Mouse (Mus musculus) kidney, embryonic 14.5 days (tissue): ENCODE measurements around the gene Ryr3. TPM values are rescaled to one million over a fixed set of nuclear protein-coding genes. Genes with fewer than 3 reads are reported as not detected.

Experiments
- ATAC-seq: fragments of 200-750 bp; cut with Nextera tagmentation; 2 replicates; pipeline ENCODE4 v1.8.0; 2017; ENCODE audit warnings: moderate number of reproducible peaks, mild to moderate bottlenecking, moderate TSS enrichment, moderate library complexity; ENCODE audit not compliant: low FRiP score, low TSS enrichment
- H3K27ac ChIP-seq: fragments of 300-500 bp; sonication (generic); 2 replicates; pipeline ENCODE4 v1.5.1; 2014; ENCODE audit warnings: low read depth, mild to moderate bottlenecking, low read length, moderate library complexity, mixed read lengths
- H3K27me3 ChIP-seq: fragments of 300-500 bp; sonication (generic); 2 replicates; pipeline ENCODE4 v1.6.1; 2014; ENCODE audit warnings: mild to moderate bottlenecking, low read length; ENCODE audit not compliant: control insufficient read depth, insufficient read depth
- H3K36me3 ChIP-seq: fragments of 300-500 bp; sonication (generic); 2 replicates; pipeline ENCODE4 v1.6.1; 2014; ENCODE audit warnings: low read length, mixed read lengths; ENCODE audit not compliant: control insufficient read depth, insufficient read depth
- H3K4me1 ChIP-seq: fragments of 300-500 bp; sonication (generic); 2 replicates; pipeline ENCODE4 v1.6.1; 2014; ENCODE audit warnings: low read length, mixed read lengths; ENCODE audit not compliant: control insufficient read depth, insufficient read depth
- H3K4me2 ChIP-seq: fragments of 300-500 bp; sonication (generic); replicated peaks from 2 replicates; pipeline ENCODE4 v1.6.1; 2014; ENCODE audit warnings: low read depth, mild to moderate bottlenecking, low read length
- H3K4me3 ChIP-seq: fragments of 300-500 bp; sonication (generic); 2 replicates; pipeline ENCODE4 v1.5.1; 2014; ENCODE audit warnings: mild to moderate bottlenecking, low read length
- H3K9ac ChIP-seq: fragments of 300-500 bp; sonication (generic); 2 replicates; pipeline ENCODE4 v1.6.1; 2014; ENCODE audit warnings: low read depth, mild to moderate bottlenecking, low read length, moderate library complexity
- H3K9me3 ChIP-seq: fragments of 300-500 bp; sonication (generic); 2 replicates; pipeline ENCODE4 v1.6.1; 2016; ENCODE audit warnings: low read length; ENCODE audit not compliant: control insufficient read depth
- WGBS: fragments of 180-500 bp; shearing (Covaris S2); extraction: QIAGEN DNeasy Blood & Tissue Kit; methylation state at CpG from one replicate; pipeline ENCODE4 v1.1.7; 2014; 5-methylcytosine and 5-hydroxymethylcytosine counted together
- polyA plus RNA-seq: library from polyadenylated mRNA; unstranded; fragments of >200 nt; fragmentation: Nextera tagmentation; extraction: Ambion mirVana; gene quantifications from 2 replicates; pipeline ENCODE4 v1.2.1, GENCODE M21; 2014

Gene Ryr3
- polyA plus RNA-seq, 1 experiment from 2014 or later, result 1.0 TPM

DNA sequence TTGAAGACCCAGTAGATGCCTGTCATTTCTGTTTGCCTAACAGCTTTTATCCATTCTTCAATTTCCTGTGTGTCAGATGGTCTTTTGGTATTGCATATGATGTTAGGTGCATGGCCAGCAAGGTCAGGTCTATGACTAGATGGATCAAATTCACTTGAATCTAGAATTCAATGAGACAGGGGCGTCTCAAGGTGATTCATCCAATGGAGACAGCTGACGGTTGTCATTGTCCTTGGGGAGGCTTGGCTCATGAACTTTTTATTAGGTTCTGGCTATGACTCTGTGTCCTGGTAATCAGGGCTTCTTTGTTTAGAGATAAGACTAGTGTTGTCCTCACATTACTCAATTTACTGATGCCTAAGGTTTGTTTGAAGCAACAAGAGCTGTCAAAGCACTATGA is 454.9 kb downstream of the Ryr3 start:
- no peak for ATAC-seq
- Histone ChIP-seq H3K4me2 (no peak overlapping the region), H3K27me3 (no peaks in the 10 kb centered on the region), H3K4me1 (no peaks in the 10 kb centered on the region), H3K9me3 (no peaks in the 10 kb centered on the region), H3K4me3 (no peak overlapping the region), H3K36me3 (no peaks in the 10 kb centered on the region), H3K9ac (no peak overlapping the region), H3K27ac (no peak overlapping the region)
- 80% methylated on average over 2 of the region's 2 CpGs for WGBS

- no peak overlapping the region for H3K9ac ChIP-seq
- H3K4me2 ChIP-seq, result no peak overlapping the region
- no peaks in the 10 kb centered on the region for H3K36me3 ChIP-seq
- no peak overlapping the region for H3K27ac ChIP-seq
- H3K9me3 ChIP-seq, result no peaks in the 10 kb centered on the region
- no peaks in the 10 kb centered on the region for H3K27me3 ChIP-seq
- no peak for ATAC-seq
- no peak overlapping the region for H3K4me3 ChIP-seq
- H3K4me1 ChIP-seq, result no peaks in the 10 kb centered on the region
- 68% methylated on average over 6 of the region's 6 CpGs for WGBS
Observed at GRCm38 (mm10) chr2:112761196-112761913, 455.5 kb downstream of the Ryr3 start.

- no peaks in the 10 kb centered on the region for H3K27me3 ChIP-seq
- no peak overlapping the region for H3K27ac ChIP-seq
- ATAC-seq, result no peak
- H3K4me2 ChIP-seq, result no peak overlapping the region
- no peak overlapping the region for H3K4me3 ChIP-seq
- WGBS, result 51% methylated on average over 4 of the region's 4 CpGs
- no peaks in the 10 kb centered on the region for H3K36me3 ChIP-seq
- H3K9me3 ChIP-seq, result no peaks in the 10 kb centered on the region
- no peak overlapping the region for H3K9ac ChIP-seq
- no peaks in the 10 kb centered on the region for H3K4me1 ChIP-seq
Observed at GRCm38 (mm10) chr2:112760692-112761091, 456.2 kb downstream of the Ryr3 start.

DNA sequence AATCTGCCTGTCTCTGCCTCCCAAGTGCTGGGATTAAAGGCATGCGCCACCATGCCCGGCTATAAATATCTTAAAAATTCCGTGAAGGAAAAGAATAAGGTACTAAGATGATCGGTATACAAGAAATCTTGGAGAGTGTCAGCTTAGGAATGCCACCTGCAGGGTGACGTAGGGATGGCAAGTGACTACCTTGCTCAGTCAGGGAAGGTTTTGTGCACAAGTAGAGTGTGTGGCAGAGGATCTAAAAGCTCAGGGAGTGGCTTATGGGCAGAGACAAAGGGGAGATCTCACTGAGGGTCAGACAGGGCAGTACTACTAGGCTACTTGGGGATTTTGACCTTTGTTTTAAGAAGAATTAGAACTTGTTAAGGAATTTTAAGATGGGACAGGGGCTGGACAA is 457.2 kb downstream of the Ryr3 start:
- H3K4me3 ChIP-seq, result no peak overlapping the region
- H3K27me3 ChIP-seq, result no peaks in the 10 kb centered on the region
- 76% methylated on average over 5 of the region's 5 CpGs for WGBS
- no peak overlapping the region for H3K9ac ChIP-seq
- H3K36me3 ChIP-seq, result no peaks in the 10 kb centered on the region
- ATAC-seq, result no peak
- no peaks in the 10 kb centered on the region for H3K9me3 ChIP-seq
- no peak overlapping the region for H3K4me2 ChIP-seq
- no peak overlapping the region for H3K27ac ChIP-seq
- H3K4me1 ChIP-seq, result no peaks in the 10 kb centered on the region

DNA sequence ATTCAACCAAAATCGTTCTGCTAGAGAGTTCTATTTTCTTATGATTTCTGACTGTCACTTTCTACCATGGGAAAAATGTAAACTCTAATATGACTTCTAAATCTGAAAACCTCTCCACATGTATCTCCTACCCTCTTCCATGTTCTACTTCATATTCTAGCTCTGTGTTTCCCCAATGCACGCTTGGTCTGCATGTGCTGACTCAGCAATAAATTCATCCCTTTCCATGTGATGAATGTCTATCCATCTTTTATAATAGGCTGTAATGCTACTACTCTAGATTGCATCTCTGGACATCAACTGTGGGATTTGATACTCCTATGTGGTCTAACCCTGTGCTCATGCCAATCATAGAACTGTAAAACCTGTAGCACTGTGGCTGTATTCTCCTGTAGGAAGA is 458.2 kb downstream of the Ryr3 start:
- H3K36me3 ChIP-seq, result no peaks in the 10 kb centered on the region
- H3K4me1 ChIP-seq, result no peaks in the 10 kb centered on the region
- no peak overlapping the region for H3K4me2 ChIP-seq
- H3K27ac ChIP-seq, result no peak overlapping the region
- H3K9me3 ChIP-seq, result no peaks in the 10 kb centered on the region
- ATAC-seq, result no peak
- no peak overlapping the region for H3K4me3 ChIP-seq
- no peaks in the 10 kb centered on the region for H3K27me3 ChIP-seq
- WGBS, result 90% methylated on average over 2 of the region's 2 CpGs
- no peak overlapping the region for H3K9ac ChIP-seq

DNA sequence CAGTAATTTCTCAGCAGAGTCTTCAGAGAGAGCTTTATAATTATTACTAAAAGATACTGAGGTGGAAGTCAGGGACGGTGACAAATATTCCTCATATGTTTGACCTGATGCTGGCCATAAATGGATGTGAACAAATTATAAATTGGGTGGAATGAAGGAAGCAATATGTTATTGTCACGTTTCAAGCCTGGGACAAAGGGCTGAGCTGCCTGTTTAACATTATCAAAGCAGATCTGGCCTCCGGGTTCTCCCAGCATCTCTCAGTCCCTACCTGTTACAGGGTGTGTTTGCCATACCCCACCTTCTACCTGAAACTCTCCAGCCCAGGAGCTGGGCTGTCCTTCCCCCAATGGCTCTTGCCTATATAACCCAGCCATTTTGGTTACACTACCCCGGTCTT is 463.6 kb downstream of the Ryr3 start:
- 85% methylated on average over 4 of the region's 4 CpGs for WGBS
- H3K9ac ChIP-seq, result no peak overlapping the region
- H3K4me2 ChIP-seq, result no peak overlapping the region
- no peak overlapping the region for H3K4me3 ChIP-seq
- H3K9me3 ChIP-seq, result no peaks in the 10 kb centered on the region
- no peaks in the 10 kb centered on the region for H3K4me1 ChIP-seq
- H3K27me3 ChIP-seq, result no peaks in the 10 kb centered on the region
- no peaks in the 10 kb centered on the region for H3K36me3 ChIP-seq
- H3K27ac ChIP-seq, result no peak overlapping the region
- ATAC-seq, result no peak

GRCm38 (mm10) chr2:112751416-112751815 is 465.5 kb downstream of the Ryr3 start:
- no peak overlapping the region for H3K4me2 ChIP-seq
- no peak overlapping the region for H3K4me3 ChIP-seq
- no peak for ATAC-seq
- no peak overlapping the region for H3K9ac ChIP-seq
- H3K36me3 ChIP-seq, result no peaks in the 10 kb centered on the region
- H3K27me3 ChIP-seq, result no peaks in the 10 kb centered on the region
- H3K4me1 ChIP-seq, result no peaks in the 10 kb centered on the region
- H3K9me3 ChIP-seq, result no peaks in the 10 kb centered on the region
- no peak overlapping the region for H3K27ac ChIP-seq
- 80% methylated on average over 5 of the region's 5 CpGs for WGBS

- no peak overlapping the region for H3K4me2 ChIP-seq
- no peaks in the 10 kb centered on the region for H3K27me3 ChIP-seq
- H3K27ac ChIP-seq, result no peak overlapping the region
- H3K4me1 ChIP-seq, result no peaks in the 10 kb centered on the region
- no peak for ATAC-seq
- H3K4me3 ChIP-seq, result no peak overlapping the region
- H3K9ac ChIP-seq, result no peak overlapping the region
- 91% methylated on average over 1 of the region's 1 CpGs for WGBS
- no peaks in the 10 kb centered on the region for H3K9me3 ChIP-seq
- no peaks in the 10 kb centered on the region for H3K36me3 ChIP-seq
Observed at GRCm38 (mm10) chr2:112748532-112748931, 468.4 kb downstream of the Ryr3 start.

GRCm38 (mm10) chr2:112732942-112733341 is 484.0 kb downstream of the Ryr3 start:
- Histone ChIP-seq H3K4me2 (no peak overlapping the region), H3K9me3 (no peaks in the 10 kb centered on the region), H3K27ac (no peak overlapping the region), H3K4me1 (no peaks in the 10 kb centered on the region), H3K9ac (no peak overlapping the region), H3K36me3 (no peaks in the 10 kb centered on the region), H3K27me3 (no peaks in the 10 kb centered on the region), H3K4me3 (no peak overlapping the region)
- WGBS, result 68% methylated on average over 2 of the region's 2 CpGs
- no peak for ATAC-seq
